Mouse (Mus musculus): ENCODE measurements around the gene Pik3r5. TPM values are rescaled to one million over a fixed set of nuclear protein-coding genes. Genes with fewer than 3 reads are reported as not detected.

Gene Pik3r5
- total RNA-seq, 2 experiments from 2014 or later, result 4.0 to 4.1 TPM

DNA sequence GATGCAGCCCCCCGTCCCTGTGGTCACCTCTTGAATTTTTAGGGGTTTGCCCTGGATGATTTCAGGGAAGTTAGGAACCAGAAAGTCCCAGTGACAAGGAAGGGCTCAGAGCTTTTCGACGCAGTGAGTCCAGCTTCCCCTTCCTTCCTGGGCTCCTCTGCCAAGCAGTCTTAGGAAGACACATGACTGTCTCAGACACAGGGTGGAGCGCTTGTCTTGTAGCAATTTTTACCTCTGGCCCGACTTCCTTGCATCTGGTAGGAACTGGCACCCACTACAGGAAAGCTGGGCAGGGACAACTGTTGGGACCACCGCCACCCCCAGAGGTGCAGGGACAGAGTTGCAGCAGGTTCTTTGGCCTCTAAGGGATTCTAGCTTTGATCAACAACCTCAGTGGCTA is 42.7 kb downstream of the Pik3r5 start:
- intact Hi-C loops (cut with DNase I), result loop anchor here (5.0 kb wide), 1 partner anchor 37 kb away; no protein-coding TSS in a partner anchor
- DNase-seq (ENCODE audit: low spot score in 2 of 2), result peak in 1 of 2 experiments; percentile 35

DNA sequence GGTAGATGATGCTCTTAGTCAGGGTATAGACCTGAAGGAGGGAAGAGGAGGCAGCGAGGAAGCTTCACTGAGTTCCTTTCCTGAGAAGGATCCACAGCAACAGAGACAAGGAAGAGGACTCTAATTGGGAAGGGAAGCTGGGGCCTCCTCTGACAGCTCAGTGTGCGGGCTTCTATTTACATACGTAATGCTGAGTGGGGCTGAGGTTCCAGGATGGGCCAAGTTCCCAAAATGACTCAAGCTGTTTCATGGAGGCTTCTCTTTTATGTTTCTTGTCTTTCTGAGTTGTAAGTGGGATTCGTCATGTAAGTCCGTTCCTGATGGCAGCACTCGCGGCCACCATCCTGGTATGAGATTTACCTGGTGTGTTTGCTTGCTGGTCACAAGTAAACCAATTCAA is 43.8 kb downstream of the Pik3r5 start:
- DNase-seq (ENCODE audit: low spot score in 2 of 2), result peak in 1 of 2 experiments; percentile 33
- intact Hi-C loops (cut with DNase I), result no loop called here

GRCm38 (mm10) chr11:68477661-68478060 is 45.7 kb downstream of the Pik3r5 start:
- no peak for DNase-seq (ENCODE audit: low spot score in 2 of 2)
- intact Hi-C loops (cut with DNase I), result no loop called here

DNA sequence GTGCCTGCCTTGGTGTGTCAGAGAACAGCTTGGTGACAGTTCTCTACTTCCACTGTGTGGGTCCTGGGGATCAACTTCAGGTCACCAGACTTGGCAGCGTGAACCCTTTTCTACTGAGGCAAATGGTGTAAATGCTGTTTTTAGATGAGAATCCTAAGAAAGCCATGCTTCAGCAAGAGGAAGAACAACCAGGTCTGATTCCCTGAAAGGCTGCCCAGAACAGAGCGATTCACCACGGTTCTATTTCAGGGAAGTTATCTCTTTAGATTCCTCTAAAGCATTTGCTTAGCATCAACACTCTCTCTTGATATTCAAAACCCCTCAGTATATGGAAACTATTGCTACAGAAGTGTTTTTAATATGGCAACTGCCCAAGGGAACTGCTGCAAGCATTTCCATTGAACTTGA is 46.7 kb downstream of the Pik3r5 start:
- intact Hi-C loops (cut with DNase I), result no loop called here
- DNase-seq (ENCODE audit: low spot score in 2 of 2), result peak; percentile 45 to 75

DNA sequence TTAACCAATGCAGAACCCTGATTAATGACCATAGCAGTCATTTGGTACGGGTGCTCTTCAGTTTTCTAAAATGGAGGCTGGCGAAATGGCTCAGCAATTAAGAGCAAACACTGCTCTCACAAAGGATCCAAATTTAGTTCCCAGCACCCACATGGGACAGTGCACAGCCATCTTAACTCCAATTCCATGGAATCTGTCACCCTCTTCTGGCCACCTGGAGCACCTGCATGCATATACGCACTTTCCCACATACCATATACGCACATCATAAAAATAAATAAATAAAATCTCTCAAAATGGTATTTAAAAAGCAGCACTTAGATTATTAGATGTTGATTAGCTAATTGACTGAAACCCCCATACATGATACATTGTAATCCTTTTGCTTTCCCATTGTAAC is 48.7 kb downstream of the Pik3r5 start:
- DNase-seq (ENCODE audit: low spot score in 2 of 2), result no peak
- intact Hi-C loops (cut with DNase I), result loop anchor here (10.0 kb wide), 1 partner anchor 324 kb away; no protein-coding TSS in a partner anchor

GRCm38 (mm10) chr11:68482001-68482400 is 50.1 kb downstream of the Pik3r5 start:
- no peak for DNase-seq (ENCODE audit: low spot score in 2 of 2)
- intact Hi-C loops (cut with DNase I), result loop anchor here (10.0 kb wide), 1 partner anchor 323 kb away; no protein-coding TSS in a partner anchor

GRCm38 (mm10) chr11:68483213-68483612 is 51.3 kb downstream of the Pik3r5 start:
- intact Hi-C loops (cut with DNase I), result loop anchor here (10.0 kb wide), 1 partner anchor 322 kb away; no protein-coding TSS in a partner anchor
- DNase-seq (ENCODE audit: low spot score in 2 of 2), result no peak

DNA sequence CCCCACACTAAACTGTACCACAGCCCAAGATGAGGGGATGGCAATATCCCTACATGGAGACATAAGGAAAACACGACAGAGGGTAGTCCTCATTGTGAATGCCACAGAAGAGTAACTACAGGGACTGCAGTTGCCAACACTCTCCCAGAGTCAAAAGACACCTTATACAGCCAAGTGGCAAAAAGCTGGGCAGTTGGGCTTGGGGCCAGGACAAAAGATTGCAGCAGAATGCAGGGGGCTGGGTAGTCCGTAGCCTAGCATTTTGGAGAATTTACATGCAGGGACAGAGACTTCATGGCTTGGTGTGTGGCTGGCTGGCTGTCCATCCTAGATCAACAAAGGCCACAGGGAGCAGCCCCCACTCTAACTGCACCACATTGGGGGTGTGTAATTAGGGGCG is 52.5 kb downstream of the Pik3r5 start:
- DNase-seq (ENCODE audit: low spot score in 2 of 2), result no peak
- intact Hi-C loops (cut with DNase I), result loop anchor here (10.0 kb wide), 1 partner anchor 320 kb away; no protein-coding TSS in a partner anchor

DNA sequence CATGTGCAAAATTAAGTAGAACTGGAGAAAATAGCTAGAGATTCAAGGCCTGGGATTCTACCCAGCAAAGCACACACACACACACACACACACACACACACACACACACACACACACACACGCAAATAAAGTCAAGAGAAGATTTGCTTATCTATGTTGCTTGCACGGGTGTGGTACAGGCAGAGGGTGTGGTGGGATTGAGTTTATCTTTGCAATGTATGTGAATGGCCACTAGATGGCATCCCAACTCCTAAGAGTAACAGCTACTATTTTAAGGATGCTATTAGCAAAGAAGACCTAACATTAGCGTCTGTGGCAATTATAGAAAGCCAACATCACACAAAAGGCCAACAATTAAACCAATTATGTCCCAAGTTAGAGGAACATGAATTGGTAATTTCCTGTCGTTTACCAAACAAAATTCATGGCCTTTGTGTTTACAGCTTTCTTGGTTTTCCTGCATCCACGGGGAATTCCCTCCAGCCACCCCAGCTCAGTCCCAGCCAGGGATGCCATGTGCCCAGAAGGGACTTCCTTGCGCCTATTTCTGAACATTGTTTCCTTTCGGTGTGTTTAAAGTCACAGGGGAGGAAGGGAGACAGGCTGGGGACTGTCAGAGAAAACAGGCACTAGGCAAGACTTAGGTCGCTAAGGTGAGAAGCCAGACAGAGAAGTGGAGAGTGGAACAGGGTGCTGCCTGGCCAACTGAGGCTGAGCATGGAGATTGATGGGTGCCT is 53.5 kb downstream of the Pik3r5 start:
- intact Hi-C loops (cut with DNase I), result loop anchor here (5.0 to 10.0 kb wide), 2 partner anchors 62 to 319 kb away; no protein-coding TSS in a partner anchor
- peak; percentile 59 to 66 for DNase-seq (ENCODE audit: low spot score in 2 of 2)

- no peak for DNase-seq (ENCODE audit: low spot score in 2 of 2)
- intact Hi-C loops (cut with DNase I), result loop anchor here (5.0 to 10.0 kb wide), 2 partner anchors 61 to 319 kb away; no protein-coding TSS in a partner anchor
Measured at GRCm38 (mm10) chr11:68486093-68486492, 54.2 kb downstream of the Pik3r5 start.

- intact Hi-C loops (cut with DNase I), result loop anchor here (5.0 to 10.0 kb wide), 2 partner anchors 60 to 317 kb away; no protein-coding TSS in a partner anchor
- no peak for DNase-seq (ENCODE audit: low spot score in 2 of 2)
Measured at GRCm38 (mm10) chr11:68487720-68488119, 55.8 kb downstream of the Pik3r5 start.

- no peak for DNase-seq (ENCODE audit: low spot score in 2 of 2)
- intact Hi-C loops (cut with DNase I), result loop anchor here (5.0 to 10.0 kb wide), 2 partner anchors 59 to 316 kb away; no protein-coding TSS in a partner anchor
Measured at GRCm38 (mm10) chr11:68488256-68488824, 56.4 kb downstream of the Pik3r5 start.

DNA sequence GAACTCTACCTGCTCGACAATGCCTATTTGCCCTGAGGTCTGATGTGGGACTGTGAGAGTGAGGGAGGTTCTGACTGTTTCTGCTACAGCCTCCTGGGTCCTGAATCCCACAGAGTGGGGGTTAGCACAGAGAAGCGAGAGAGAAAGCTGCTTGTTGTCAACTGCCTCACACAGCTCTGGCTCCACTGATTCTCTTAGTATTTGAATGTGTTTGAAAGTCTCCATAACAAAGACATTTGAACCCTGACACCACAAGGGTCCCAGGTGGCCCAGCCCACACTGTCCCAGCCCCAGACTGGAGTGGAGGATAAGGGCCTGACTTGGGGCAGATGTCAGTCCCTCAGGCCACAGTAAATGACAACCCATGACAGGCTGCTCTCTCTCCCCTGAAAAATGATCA is 57.3 kb downstream of the Pik3r5 start:
- intact Hi-C loops (cut with DNase I), result loop anchor here (5.0 to 10.0 kb wide), 2 partner anchors 58 to 316 kb away; no protein-coding TSS in a partner anchor
- DNase-seq (ENCODE audit: low spot score in 2 of 2), result no peak

DNA sequence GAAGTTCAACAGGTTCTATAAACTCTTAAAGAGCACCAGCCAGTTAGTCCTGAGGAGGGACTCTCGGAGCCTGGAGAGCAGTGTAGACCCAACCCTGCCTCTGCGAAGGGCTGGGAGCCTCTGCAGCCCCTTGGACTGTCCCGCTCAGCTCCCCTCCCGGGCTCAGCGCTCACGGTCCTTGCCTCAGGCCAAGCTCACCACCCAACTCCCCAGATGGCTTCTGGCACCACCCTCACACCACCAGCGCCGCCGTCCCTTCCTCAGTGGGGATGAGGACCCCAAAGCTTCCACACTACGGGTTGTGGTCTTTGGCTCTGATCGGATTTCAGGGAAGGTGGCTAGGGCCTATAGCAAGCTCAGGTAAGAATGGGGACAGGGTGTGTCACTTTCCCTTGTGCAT is 60.7 kb downstream of the Pik3r5 start:
- intact Hi-C loops (cut with DNase I), result no loop called here
- DNase-seq (ENCODE audit: low spot score in 2 of 2), result no peak

GRCm38 (mm10) chr11:68493760-68494159 is 61.8 kb downstream of the Pik3r5 start:
- DNase-seq (ENCODE audit: low spot score in 2 of 2), result no peak
- intact Hi-C loops (cut with DNase I), result no loop called here

- no peak for DNase-seq (ENCODE audit: low spot score in 2 of 2)
- intact Hi-C loops (cut with DNase I), result no loop called here
Measured at GRCm38 (mm10) chr11:68497081-68497480, 65.2 kb downstream of the Pik3r5 start.

DNA sequence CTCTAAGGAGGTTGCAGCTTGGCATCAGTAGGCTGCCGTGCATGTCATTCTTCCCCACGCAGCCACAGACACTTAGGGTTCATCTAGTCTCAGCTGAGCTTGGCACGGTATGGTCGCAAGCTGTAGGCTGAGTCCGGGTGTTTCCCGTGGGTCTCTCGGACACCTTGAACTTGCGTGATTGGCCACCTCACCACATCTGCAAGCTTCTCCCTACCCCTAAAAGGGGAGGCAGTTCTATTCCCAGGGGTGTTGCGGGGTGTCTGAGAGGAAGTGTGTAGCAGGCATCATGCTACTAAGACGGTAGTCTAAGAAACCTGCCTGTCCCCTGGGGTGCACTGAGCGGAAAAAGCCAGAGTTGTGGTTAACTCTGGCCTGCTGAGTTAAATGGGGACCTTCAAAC is 66.6 kb downstream of the Pik3r5 start:
- intact Hi-C loops (cut with DNase I), result no loop called here
- no peak for DNase-seq (ENCODE audit: low spot score in 2 of 2)

- DNase-seq (ENCODE audit: low spot score in 2 of 2), result no peak
- intact Hi-C loops (cut with DNase I), result no loop called here
Measured at GRCm38 (mm10) chr11:68498999-68499699, 67.2 kb downstream of the Pik3r5 start.

DNA sequence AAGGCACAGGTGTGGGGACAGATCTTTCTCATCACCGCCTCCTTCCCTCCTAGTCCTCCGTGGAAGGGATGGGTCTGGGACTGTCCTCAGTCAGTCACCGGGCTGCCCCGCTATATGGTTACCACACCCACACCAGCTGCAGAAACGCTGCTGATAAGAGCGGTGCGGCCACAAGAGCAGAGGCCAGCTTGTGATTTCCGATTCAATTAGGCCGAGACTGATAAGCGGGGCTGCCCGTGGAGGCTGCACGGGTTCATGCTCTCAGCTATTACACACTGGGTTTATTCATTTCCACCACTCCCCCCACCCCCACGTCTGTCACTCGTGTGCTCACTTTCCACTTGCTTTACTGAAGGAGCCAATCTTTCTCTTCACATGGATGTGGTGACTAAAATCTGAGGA is 69.0 kb downstream of the Pik3r5 start:
- intact Hi-C loops (cut with DNase I), result no loop called here

DNA sequence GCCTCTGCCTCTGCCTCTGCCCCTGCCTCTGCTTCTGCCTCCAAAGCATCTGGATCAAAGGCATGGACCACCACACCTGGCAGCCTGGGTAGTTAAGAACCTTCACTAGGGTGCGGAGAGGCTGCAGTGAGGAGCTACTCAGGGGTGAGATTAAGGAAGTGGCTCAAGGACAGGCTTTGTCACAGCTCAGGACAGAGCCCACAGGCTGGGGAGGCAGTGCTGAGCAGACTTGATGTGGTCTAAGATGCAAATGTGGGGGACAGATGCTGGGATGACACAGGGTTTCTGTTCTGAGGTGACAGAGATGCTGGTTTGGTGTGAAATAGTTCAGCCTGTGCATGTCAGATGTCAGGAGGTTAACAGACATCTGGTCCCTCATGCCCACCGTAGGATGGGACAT is 70.5 kb downstream of the Pik3r5 start:
- intact Hi-C loops (cut with DNase I), result no loop called here
- no peak for DNase-seq (ENCODE audit: low spot score in 2 of 2)

More for the DNA sequence above, 69.0 kb downstream of the Pik3r5 start:
- no peak for DNase-seq (ENCODE audit: low spot score in 2 of 2)
